Mouse (Mus musculus) splenic B cell, adult 2 months (primary cell): ENCODE data around the gene Sgtb.
A peak's percentile ranks its signal among the peaks of the same experiment; 100 is the strongest.

Experiments
- DNase-seq: peaks from one replicate; pipeline ENCODE4 v3.0.0-alpha.2; 2011; ENCODE audit warnings: low read depth, low spot score
- H3K27me3 ChIP-seq: 2 replicates; pipeline ENCODE4 v1.6.1; 2012; ENCODE audit warnings: mild to moderate bottlenecking, low read length, moderate library complexity, mixed read lengths; ENCODE audit not compliant: control insufficient read depth, poor library complexity, insufficient read depth, severe bottlenecking
- H3K36me3 ChIP-seq: 2 replicates; pipeline ENCODE4 v1.6.1; 2012; ENCODE audit warnings: mild to moderate bottlenecking, low read length, moderate library complexity, mixed read lengths; ENCODE audit not compliant: control insufficient read depth, poor library complexity, insufficient read depth, severe bottlenecking

Gene Sgtb

DNA sequence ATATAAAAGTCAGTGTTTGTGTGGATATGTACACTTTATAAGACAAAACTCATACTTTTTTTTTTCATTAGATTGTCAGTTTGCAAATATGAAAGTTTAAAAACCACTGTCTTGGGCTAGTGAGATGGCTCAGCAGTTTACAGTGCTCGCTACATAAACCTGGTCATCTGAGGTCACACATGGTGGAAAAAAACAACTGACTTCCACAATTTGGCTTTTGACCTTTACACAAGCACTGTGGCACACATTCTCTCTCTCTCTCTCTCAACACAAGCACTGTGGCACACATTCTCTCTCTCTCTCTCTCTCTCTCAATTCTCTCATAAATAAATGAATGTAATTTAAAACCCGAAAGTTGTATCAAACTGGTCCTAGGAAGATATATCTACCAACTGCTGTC, 23.0 kb downstream of the Sgtb start:
- no peaks in the 10 kb centered on the region for H3K27me3 ChIP-seq
- no peak for DNase-seq
- H3K36me3 ChIP-seq: no peaks in the 10 kb centered on the region

DNA sequence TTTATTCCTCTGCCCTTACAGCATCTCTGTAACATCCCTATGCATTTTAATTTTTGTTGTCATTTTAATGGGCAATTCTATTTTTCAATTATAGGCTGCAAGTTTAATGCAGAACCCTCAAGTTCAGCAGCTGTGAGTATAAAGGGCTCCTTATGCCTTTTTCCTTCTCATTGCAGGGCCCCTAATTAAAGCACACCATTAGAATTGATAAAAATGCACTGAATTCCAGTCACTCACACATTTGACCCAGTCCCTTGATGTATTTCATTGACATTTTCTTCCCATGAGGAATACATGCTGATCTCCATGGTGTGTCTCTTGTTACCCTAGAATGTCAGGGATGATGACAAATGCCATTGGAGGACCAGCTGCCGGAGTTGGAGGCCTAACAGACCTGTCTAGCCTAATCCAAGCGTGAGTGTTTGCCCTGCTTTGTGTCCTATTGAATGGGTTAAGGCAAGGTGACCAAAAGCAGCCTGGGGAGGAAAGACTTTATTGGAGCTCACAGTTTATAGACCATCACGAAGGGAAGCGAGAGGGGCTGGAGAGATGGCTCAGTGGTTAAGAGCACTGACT, 25.1 kb downstream of the Sgtb start:
- Histone ChIP-seq H3K36me3 (no peaks in the 10 kb centered on the region), H3K27me3 (no peaks in the 10 kb centered on the region)
- no peak for DNase-seq

GRCm38 (mm10) chr13:104139369-104140209, 30.0 kb downstream of the Sgtb start:
- H3K27me3 ChIP-seq: no peaks in the 10 kb centered on the region
- H3K36me3 ChIP-seq: peaks cover 4% of the 10 kb centered on the region
- DNase-seq: peak; percentile 88

- H3K27me3 ChIP-seq: no peaks in the 10 kb centered on the region
- no peak for DNase-seq
These were observed 35.3 kb downstream of the Sgtb start for GRCm38 (mm10) chr13:104144871-104145270.

GRCm38 (mm10) chr13:104145646-104146045, 36.1 kb downstream of the Sgtb start:
- Histone ChIP-seq H3K36me3 (peaks cover 6% of the 10 kb centered on the region), H3K27me3 (no peaks in the 10 kb centered on the region)
- DNase-seq: no peak

More at GRCm38 (mm10) chr13:104144871-104145270, 35.3 kb downstream of the Sgtb start:
- peaks cover 6% of the 10 kb centered on the region for H3K36me3 ChIP-seq

- no peak for DNase-seq
- Histone ChIP-seq H3K27me3 (no peaks in the 10 kb centered on the region), H3K36me3 (0 out of 2 replicates have a peak, but pooled peaks cover 2% of the 10 kb centered on the region)
These were observed 44.6 kb downstream of the Sgtb start for GRCm38 (mm10) chr13:104154180-104154579.

GRCm38 (mm10) chr13:104155106-104155505, 45.6 kb downstream of the Sgtb start:
- no peak for DNase-seq
- Histone ChIP-seq H3K36me3 (peaks cover 4% of the 10 kb centered on the region), H3K27me3 (no peaks in the 10 kb centered on the region)

DNA sequence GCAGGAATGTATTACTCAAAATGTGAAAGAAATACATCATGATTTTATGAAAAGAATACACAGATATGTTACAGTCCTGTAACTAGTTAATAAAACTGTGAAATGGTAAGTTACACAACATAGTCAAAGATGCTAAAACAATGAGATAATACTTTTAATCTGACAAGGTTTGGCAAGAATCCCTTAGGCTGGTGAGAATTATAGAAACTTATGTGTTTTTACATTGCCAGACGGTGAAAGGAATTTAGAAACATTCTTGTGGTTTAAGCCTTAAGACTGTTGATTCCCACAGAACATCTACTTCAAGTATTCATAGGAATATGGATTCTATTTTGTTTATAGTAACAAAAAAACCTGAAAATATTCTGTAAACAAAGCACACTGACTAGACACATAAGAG, 46.1 kb downstream of the Sgtb start:
- no peak for DNase-seq
- Histone ChIP-seq H3K36me3 (peaks cover 4% of the 10 kb centered on the region), H3K27me3 (no peaks in the 10 kb centered on the region)

GRCm38 (mm10) chr13:104171711-104172110, 62.2 kb downstream of the Sgtb start:
- Histone ChIP-seq H3K27me3 (no peaks in the 10 kb centered on the region), H3K36me3 (peaks cover 10% of the 10 kb centered on the region; the same call in 1 of the 2 replicates)
- DNase-seq: no peak

GRCm38 (mm10) chr13:104172498-104172897, 63.0 kb downstream of the Sgtb start:
- H3K27me3 ChIP-seq: no peaks in the 10 kb centered on the region
- 0 out of 2 replicates have a peak, but pooled peaks cover 5% of the 10 kb centered on the region for H3K36me3 ChIP-seq
- no peak for DNase-seq

GRCm38 (mm10) chr13:104176874-104177273, 67.3 kb downstream of the Sgtb start:
- H3K27me3 ChIP-seq: no peaks in the 10 kb centered on the region
- 0 out of 2 replicates have a peak, but pooled peaks cover 3% of the 10 kb centered on the region for H3K36me3 ChIP-seq
- DNase-seq: no peak

DNA sequence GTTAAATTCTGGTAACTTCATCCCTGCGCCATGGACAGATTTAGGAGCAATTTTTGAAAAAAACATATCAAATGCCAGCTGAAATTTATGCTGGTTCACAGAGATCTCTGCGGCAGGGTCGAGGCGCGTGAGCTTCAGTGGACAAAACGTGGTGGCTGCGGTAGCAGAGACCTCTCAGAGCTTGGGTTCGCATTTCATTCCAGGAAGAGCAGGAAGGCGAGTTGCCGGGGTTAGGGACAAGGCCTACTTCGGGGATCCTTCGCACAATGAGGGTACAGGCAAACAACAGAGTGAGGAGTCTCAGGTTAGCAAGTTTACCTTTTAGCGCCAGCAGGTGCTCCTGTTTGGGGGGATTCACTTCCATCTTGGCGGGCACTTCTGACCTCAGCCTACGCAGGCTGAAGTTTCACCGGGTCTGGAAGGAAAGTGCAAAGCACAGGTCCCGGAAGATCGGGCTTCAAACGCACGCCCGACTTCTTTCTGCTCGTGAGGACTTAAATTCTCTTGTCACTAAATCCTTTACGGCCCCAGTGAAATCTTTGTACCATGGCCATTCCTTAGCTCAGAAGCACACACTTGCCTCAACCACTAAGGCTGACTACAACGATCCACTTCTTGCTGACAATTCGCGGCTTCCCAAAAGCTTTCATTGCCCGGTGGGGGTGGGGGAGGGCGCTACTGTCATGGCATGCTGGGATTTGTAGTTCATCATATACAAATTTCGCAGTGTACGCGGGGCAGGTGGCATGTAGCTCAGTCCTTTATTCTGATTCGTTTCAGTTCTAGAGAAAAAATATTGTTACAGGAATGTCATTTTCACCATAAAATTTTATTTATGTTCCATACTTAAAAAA, 68.5 kb downstream of the Sgtb start, which contains the start of gene Trappc13:
TSS of gene Trappc13 (minus strand) at position 674 of the 854 bp plus-strand sequence.
- Histone ChIP-seq H3K27me3 (no peaks in the 10 kb centered on the region), H3K36me3 (0 out of 2 replicates have a peak, but pooled peaks cover 3% of the 10 kb centered on the region)
- DNase-seq: no peak

DNA sequence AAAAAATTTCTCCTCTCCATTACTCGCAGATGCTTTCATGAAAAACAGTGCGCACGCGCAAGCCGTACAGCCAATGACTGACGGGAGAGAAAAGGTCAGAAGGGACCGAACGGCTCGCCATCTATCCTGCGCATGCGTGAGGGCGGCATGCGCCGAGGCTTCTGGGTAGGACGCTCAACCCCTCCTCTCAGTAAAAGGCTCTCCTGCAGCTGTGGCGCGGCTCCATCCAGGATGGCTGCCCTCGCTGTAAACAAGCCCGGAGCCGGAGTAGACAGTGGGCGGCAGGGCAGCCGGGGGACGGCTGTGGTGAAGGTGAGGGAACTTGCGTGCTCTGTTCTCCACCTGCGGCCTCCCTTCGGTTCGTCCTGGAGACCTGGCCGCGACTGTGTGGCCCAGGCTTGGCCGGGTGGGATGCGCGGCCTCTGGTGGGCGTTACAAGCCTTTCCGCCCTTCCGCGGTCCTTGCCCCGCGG, 69.1 kb downstream of the Sgtb start, which contains the start of gene Trim23:
TSS of gene Trim23 (plus strand) at position 148 of the 472 bp plus-strand sequence.
- Histone ChIP-seq H3K36me3 (0 out of 2 replicates have a peak, but pooled peaks cover 3% of the 10 kb centered on the region), H3K27me3 (no peaks in the 10 kb centered on the region)
- peak; percentile 98 for DNase-seq

- 0 out of 2 replicates have a peak, but pooled peaks cover 3% of the 10 kb centered on the region for H3K36me3 ChIP-seq
- H3K27me3 ChIP-seq: no peaks in the 10 kb centered on the region
- no peak for DNase-seq
These were observed 69.8 kb downstream of the Sgtb start for GRCm38 (mm10) chr13:104179176-104179888.
